Mouse (Mus musculus) thymus, adult 2 months (tissue): ENCODE measurements around the gene Upp2. TPM values are rescaled to one million over a fixed set of nuclear protein-coding genes. Genes with fewer than 3 reads are reported as not detected.

ENCODE experiments used
- DNase-seq: peaks from one replicate; pipeline ENCODE4 v3.0.0; 2021
- H3K27ac ChIP-seq: fragments of 200-500 bp; 2 replicates; pipeline ENCODE4 v1.5.1; 2012; ENCODE audit warnings: low read length, control low read depth; ENCODE audit not compliant: control insufficient read depth, insufficient read depth
- H3K27me3 ChIP-seq: fragments of 200-500 bp; 2 replicates; pipeline ENCODE4 v1.6.1; 2012; ENCODE audit warnings: mild to moderate bottlenecking, low read length, moderate library complexity, mixed read lengths; ENCODE audit not compliant: control insufficient read depth, insufficient read depth
- H3K36me3 ChIP-seq: fragments of 200-500 bp; 2 replicates; pipeline ENCODE4 v1.6.1; 2012; ENCODE audit warnings: mild to moderate bottlenecking, low read length, moderate library complexity; ENCODE audit not compliant: control insufficient read depth, insufficient read depth
- H3K4me1 ChIP-seq: fragments of 200-500 bp; replicated peaks from 2 replicates; pipeline ENCODE4 v1.6.1; 2012; ENCODE audit warnings: low read length; ENCODE audit not compliant: control insufficient read depth, insufficient read depth
- H3K4me3 ChIP-seq: fragments of 200-500 bp; 2 replicates; pipeline ENCODE4 v1.5.1; 2012; ENCODE audit warnings: mild to moderate bottlenecking, low read length, control low read depth, moderate library complexity; ENCODE audit not compliant: control insufficient read depth, insufficient read depth
- CTCF ChIP-seq: fragments of 200-500 bp; IDR thresholded peaks from 2 replicates; pipeline ENCODE4 v1.5.1; 2012; ENCODE audit warnings: mild to moderate bottlenecking, control low read depth, low read length, moderate library complexity, borderline replicate concordance; ENCODE audit not compliant: control insufficient read depth, poor library complexity, insufficient read depth; ENCODE audit errors: extremely low read depth
- POLR2A ChIP-seq: fragments of 200-500 bp; IDR thresholded peaks from 2 replicates; pipeline ENCODE4 v1.6.1; 2012; ENCODE audit warnings: mild to moderate bottlenecking, low read length, control low read depth, moderate library complexity; ENCODE audit not compliant: control insufficient read depth, poor library complexity, insufficient read depth; ENCODE audit errors: extremely low read depth
- WGBS: fragments of 180-500 bp; shearing (Covaris S2); methylation state at CpG from one replicate; pipeline ENCODE4 v1.1.7; 2018; 5-methylcytosine and 5-hydroxymethylcytosine counted together
- polyA plus RNA-seq: library from polyadenylated mRNA; depleted of rRNA; stranded (reverse); fragments of >200 nt; gene quantifications from 2 replicates; pipeline ENCODE4 v1.2.3, GENCODE M21; 2012

Gene Upp2
- polyA plus RNA-seq, 1 experiment: 1.8 TPM

- no peak for DNase-seq
- no peak for TF ChIP-seq CTCF
- TF ChIP-seq POLR2A: no peak
- WGBS: 86% methylated on average over 3 of the region's 3 CpGs
- Histone ChIP-seq H3K4me1 (no peaks in the 10 kb centered on the region), H3K36me3 (no peaks in the 10 kb centered on the region), H3K4me3 (no peak overlapping the region), H3K27ac (no peak overlapping the region), H3K27me3 (no peaks in the 10 kb centered on the region)
Measured at GRCm38 (mm10) chr2:58786177-58786576, 219.1 kb downstream of the Upp2 start.

- no peaks in the 10 kb centered on the region for H3K36me3 ChIP-seq
- no peak for TF ChIP-seq CTCF
- no peak for TF ChIP-seq POLR2A
- H3K27me3 ChIP-seq: no peaks in the 10 kb centered on the region
- WGBS: 91% methylated on average over 8 of the region's 8 CpGs
- no peak overlapping the region for H3K4me3 ChIP-seq
- H3K27ac ChIP-seq: no peak overlapping the region
- H3K4me1 ChIP-seq: no peaks in the 10 kb centered on the region
- no peak for DNase-seq
Measured at GRCm38 (mm10) chr2:58786681-58787080, 219.6 kb downstream of the Upp2 start.

DNA sequence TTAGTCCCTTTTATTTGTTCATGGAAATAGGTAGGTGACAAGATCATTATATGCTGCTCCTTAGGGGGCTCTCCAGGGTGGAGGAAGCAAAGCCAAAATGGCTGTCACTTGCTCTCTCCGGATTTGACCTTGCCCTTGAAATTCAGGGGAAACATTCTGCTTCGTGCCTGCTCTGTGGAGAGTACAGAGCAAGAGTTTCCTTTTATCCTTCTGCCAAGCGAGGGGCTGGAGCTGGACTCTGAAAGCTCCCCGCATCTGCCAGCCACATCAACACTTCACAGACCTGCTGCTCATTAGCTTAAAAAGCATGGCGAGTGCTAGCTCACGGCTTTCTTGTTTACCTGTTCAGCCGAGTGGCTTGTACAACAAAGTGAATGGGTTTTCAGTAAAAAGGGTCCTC is 220.3 kb downstream of the Upp2 start:
- TF ChIP-seq POLR2A: no peak
- no peak for TF ChIP-seq CTCF
- H3K4me3 ChIP-seq: no peak overlapping the region
- H3K27ac ChIP-seq: no peak overlapping the region
- H3K27me3 ChIP-seq: no peaks in the 10 kb centered on the region
- 89% methylated on average over 7 of the region's 7 CpGs for WGBS
- H3K4me1 ChIP-seq: no peaks in the 10 kb centered on the region
- no peak for DNase-seq
- H3K36me3 ChIP-seq: no peaks in the 10 kb centered on the region

GRCm38 (mm10) chr2:58789934-58790333 is 222.8 kb downstream of the Upp2 start:
- no peak for TF ChIP-seq CTCF
- TF ChIP-seq POLR2A: no peak
- Histone ChIP-seq H3K36me3 (no peaks in the 10 kb centered on the region), H3K4me1 (no peaks in the 10 kb centered on the region), H3K4me3 (no peak overlapping the region), H3K27ac (no peak overlapping the region), H3K27me3 (no peaks in the 10 kb centered on the region)
- WGBS: 92% methylated on average over 7 of the region's 7 CpGs
- DNase-seq: no peak

- Histone ChIP-seq H3K27me3 (no peaks in the 10 kb centered on the region), H3K36me3 (no peaks in the 10 kb centered on the region), H3K4me3 (no peak overlapping the region), H3K27ac (no peak overlapping the region), H3K4me1 (no peaks in the 10 kb centered on the region)
- no peak for DNase-seq
- 95% methylated on average over 4 of the region's 4 CpGs for WGBS
- TF ChIP-seq POLR2A (no peak), CTCF (no peak)
Measured at GRCm38 (mm10) chr2:58790361-58790760, 223.3 kb downstream of the Upp2 start.

- no peak for DNase-seq
- no peaks in the 10 kb centered on the region for H3K27me3 ChIP-seq
- 94% methylated on average over 15 of the region's 15 CpGs for WGBS
Measured at GRCm38 (mm10) chr2:58794489-58794888, 227.4 kb downstream of the Upp2 start.

GRCm38 (mm10) chr2:58795432-58795831 is 228.3 kb downstream of the Upp2 start:
- DNase-seq: no peak
- Histone ChIP-seq H3K4me1 (no peaks in the 10 kb centered on the region), H3K27me3 (no peaks in the 10 kb centered on the region), H3K27ac (no peak overlapping the region), H3K36me3 (no peaks in the 10 kb centered on the region), H3K4me3 (no peak overlapping the region)
- TF ChIP-seq POLR2A (no peak), CTCF (no peak)
- WGBS: 96% methylated on average over 5 of the region's 5 CpGs

More at GRCm38 (mm10) chr2:58794489-58794888, 227.4 kb downstream of the Upp2 start:
- TF ChIP-seq CTCF: no peak
- no peak for TF ChIP-seq POLR2A
- Histone ChIP-seq H3K4me3 (no peak overlapping the region), H3K27ac (no peak overlapping the region), H3K4me1 (no peaks in the 10 kb centered on the region), H3K36me3 (no peaks in the 10 kb centered on the region)
